Mouse (Mus musculus) liver, embryonic 15.5 days (tissue): Measurements from ENCODE around the gene Sh3bgr. TPM values are rescaled to one million over a fixed set of nuclear protein-coding genes. Genes with fewer than 3 reads are reported as not detected.

ENCODE experiments used
- ATAC-seq: fragments of 200-750 bp; cut with Nextera tagmentation; 2 replicates; pipeline ENCODE4 v1.8.0; 2017; ENCODE audit warnings: moderate number of reproducible peaks, mild to moderate bottlenecking, moderate library complexity; ENCODE audit not compliant: insufficient read depth
- H3K27ac ChIP-seq: fragments of 300-500 bp; sonication (generic); replicated peaks from 2 replicates; pipeline ENCODE4 v1.5.1; 2015; ENCODE audit warnings: mild to moderate bottlenecking, inconsistent platforms
- H3K27me3 ChIP-seq: fragments of 300-500 bp; sonication (generic); 2 replicates; pipeline ENCODE4 v1.6.1; 2015; ENCODE audit warnings: mild to moderate bottlenecking, inconsistent platforms
- H3K36me3 ChIP-seq: fragments of 300-500 bp; sonication (generic); replicated peaks from 2 replicates; pipeline ENCODE4 v1.6.1; 2015; ENCODE audit warnings: moderate library complexity, mild to moderate bottlenecking, inconsistent platforms
- H3K4me1 ChIP-seq: fragments of 300-500 bp; sonication (generic); replicated peaks from 2 replicates; pipeline ENCODE4 v1.6.1; 2015; ENCODE audit warnings: inconsistent platforms
- H3K4me2 ChIP-seq: fragments of 300-500 bp; sonication (generic); 2 replicates; pipeline ENCODE4 v1.6.1; 2015; ENCODE audit warnings: moderate library complexity, mild to moderate bottlenecking, inconsistent platforms
- H3K4me3 ChIP-seq: fragments of 300-500 bp; sonication (generic); replicated peaks from 2 replicates; pipeline ENCODE4 v1.5.1; 2015; ENCODE audit warnings: mild to moderate bottlenecking, inconsistent platforms
- H3K9ac ChIP-seq: fragments of 300-500 bp; sonication (generic); 2 replicates; pipeline ENCODE4 v1.6.1; 2015; ENCODE audit warnings: moderate library complexity, mild to moderate bottlenecking, inconsistent platforms
- H3K9me3 ChIP-seq: fragments of 300-500 bp; sonication (generic); replicated peaks from 2 replicates; pipeline ENCODE4 v1.6.1; 2016; ENCODE audit warnings: inconsistent platforms
- WGBS: fragments of 180-500 bp; shearing (Covaris S2); methylation state at CpG from one replicate; pipeline ENCODE4 v1.1.7; 2015; ENCODE audit warnings: mixed read lengths; ENCODE audit not compliant: insufficient replicate concordance; 5-methylcytosine and 5-hydroxymethylcytosine counted together
- polyA plus RNA-seq: library from polyadenylated mRNA; unstranded; fragments of >200 nt; fragmentation: Nextera tagmentation; extraction: Ambion mirVana; gene quantifications from 2 replicates; pipeline ENCODE4 v1.2.1, GENCODE M21; 2015

Sh3bgr gene
- polyA plus RNA-seq, 1 experiment from 2014 or later: 1.7 TPM

DNA sequence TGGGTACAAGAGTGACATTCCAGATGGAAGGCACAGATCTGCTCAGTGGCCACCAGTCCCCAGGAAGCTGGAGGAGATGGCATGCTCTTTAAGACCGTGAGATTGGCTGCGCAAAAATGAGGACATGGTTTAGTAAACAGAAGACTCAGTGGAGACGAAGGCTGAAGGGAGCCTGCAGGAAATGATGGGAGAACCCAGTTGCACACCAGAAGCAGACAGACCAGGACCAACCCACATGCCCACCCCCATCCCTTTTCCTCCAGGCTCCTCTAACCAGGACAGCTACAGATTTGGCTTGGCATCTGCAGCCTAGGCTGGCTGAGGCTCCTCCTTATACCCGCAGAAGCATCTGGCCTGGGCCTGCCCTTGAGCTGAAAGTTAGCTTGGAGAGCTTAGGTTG is 38.9 kb upstream of the Sh3bgr start:
- no peak for ATAC-seq
- H3K4me1 ChIP-seq: peaks cover 13% of the 10 kb centered on the region
- 86% methylated on average over 4 of the region's 4 CpGs for WGBS
- H3K27ac ChIP-seq: no peak overlapping the region
- no peak overlapping the region for H3K9ac ChIP-seq
- H3K27me3 ChIP-seq: peaks cover 7% of the 10 kb centered on the region
- 0 out of 2 replicates have a peak, but pooled peaks cover 4% of the 10 kb centered on the region for H3K36me3 ChIP-seq
- no peak overlapping the region for H3K4me2 ChIP-seq
- H3K9me3 ChIP-seq: no peaks in the 10 kb centered on the region
- no peak overlapping the region for H3K4me3 ChIP-seq

DNA sequence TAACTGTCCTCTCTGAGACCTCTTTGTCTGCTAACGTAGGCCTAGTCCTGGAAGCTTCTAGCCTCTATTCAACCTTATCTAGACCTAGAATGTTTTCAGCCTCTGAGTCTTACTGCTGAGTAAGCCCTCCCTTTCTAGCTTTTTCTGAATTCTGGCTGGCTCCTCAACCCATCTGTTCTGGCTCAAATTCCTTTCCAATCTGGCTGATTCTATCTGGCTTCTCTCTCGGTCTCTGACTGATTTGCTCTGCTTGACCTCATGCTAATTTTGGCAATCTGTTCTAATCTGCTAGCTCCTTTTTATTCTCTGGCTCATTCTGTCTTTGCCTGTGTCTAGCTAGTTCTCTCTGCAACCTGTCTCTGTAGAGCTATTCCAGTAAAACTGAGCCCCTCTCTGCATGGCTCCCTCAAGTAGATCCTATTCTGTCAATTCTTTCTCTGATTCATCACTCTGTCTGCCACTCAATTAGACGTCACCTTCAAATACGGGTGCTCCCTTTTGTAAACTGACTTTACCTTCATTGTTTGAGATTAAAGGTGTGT is 34.5 kb upstream of the Sh3bgr start:
- H3K4me1 ChIP-seq: no peaks in the 10 kb centered on the region
- no peak overlapping the region for H3K9ac ChIP-seq
- H3K4me2 ChIP-seq: no peak overlapping the region
- WGBS: 64% methylated on average over 4 of the region's 4 CpGs
- H3K27ac ChIP-seq: no peak overlapping the region
- H3K36me3 ChIP-seq: no peaks in the 10 kb centered on the region
- no peaks in the 10 kb centered on the region for H3K27me3 ChIP-seq
- no peaks in the 10 kb centered on the region for H3K9me3 ChIP-seq
- no peak for ATAC-seq
- H3K4me3 ChIP-seq: no peak overlapping the region

DNA sequence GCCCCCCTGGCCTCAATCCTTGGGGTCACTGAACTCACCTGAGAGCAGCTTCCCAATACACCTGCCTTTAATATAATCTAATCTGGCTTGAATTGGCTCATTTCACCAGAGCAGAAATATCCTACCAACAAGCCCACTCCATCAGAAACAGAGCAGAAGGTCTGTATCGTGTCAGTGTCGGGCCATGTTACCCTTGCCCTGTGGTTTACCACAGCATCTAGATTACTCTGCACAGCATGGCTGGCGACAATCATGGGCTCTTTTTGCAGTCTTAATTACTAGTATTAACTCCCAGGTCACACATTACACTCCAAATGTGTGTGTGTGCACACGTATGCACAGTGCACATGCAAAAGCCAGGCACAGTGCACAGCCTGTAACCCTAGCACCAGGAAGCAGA is 31.4 kb upstream of the Sh3bgr start:
- Histone ChIP-seq H3K9me3 (no peaks in the 10 kb centered on the region), H3K9ac (no peak overlapping the region), H3K4me3 (no peak overlapping the region), H3K27me3 (no peaks in the 10 kb centered on the region), H3K27ac (no peak overlapping the region), H3K4me1 (no peaks in the 10 kb centered on the region), H3K4me2 (no peak overlapping the region), H3K36me3 (no peaks in the 10 kb centered on the region)
- ATAC-seq: no peak
- WGBS: 30% methylated on average over 4 of the region's 4 CpGs

DNA sequence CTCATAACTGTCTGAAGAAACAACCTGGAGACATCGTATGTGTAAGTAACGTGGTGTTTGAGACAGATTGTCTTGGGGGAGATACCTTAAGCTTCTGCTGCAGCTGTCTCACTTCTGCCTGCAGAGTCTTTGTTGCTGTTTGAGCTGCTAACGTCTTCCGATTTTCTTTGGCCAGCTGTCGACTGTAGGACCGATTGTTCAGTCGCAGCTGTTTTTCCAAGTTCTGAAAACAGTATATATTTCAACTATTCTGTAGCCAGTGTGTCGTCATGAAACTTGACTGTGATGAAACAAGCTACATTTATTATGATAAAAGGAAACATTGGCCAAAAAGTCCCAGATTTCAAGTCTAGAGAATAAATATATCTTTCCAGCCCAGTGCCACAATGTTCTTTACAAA is 26.6 kb upstream of the Sh3bgr start:
- H3K4me2 ChIP-seq: no peak overlapping the region
- H3K9ac ChIP-seq: no peak overlapping the region
- H3K9me3 ChIP-seq: no peaks in the 10 kb centered on the region
- no peak for ATAC-seq
- H3K27ac ChIP-seq: no peak overlapping the region
- no peaks in the 10 kb centered on the region for H3K4me1 ChIP-seq
- H3K4me3 ChIP-seq: no peak overlapping the region
- H3K36me3 ChIP-seq: no peaks in the 10 kb centered on the region
- no peaks in the 10 kb centered on the region for H3K27me3 ChIP-seq
- WGBS: 69% methylated on average over 8 of the region's 8 CpGs

DNA sequence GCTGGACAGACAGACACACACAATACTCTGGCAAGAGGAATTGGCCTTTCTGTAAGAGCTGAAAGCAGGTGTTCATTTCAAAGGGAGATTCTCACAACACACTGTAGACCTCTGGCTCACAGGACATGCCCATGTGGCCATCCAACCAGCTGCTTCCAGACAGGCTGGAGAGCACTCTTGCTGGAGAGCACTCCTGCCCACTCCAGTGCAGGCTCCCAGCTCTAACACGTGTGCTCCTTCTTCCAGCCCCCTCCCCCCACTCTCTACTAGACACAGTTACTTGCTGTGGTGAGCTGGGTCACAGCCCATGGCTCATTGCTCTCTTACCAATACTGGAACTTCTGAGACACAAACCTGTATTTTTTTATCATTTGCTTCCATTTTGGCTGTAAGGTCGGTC is 24.9 kb upstream of the Sh3bgr start:
- H3K9me3 ChIP-seq: no peaks in the 10 kb centered on the region
- H3K4me3 ChIP-seq: no peak overlapping the region
- no peak overlapping the region for H3K4me2 ChIP-seq
- ATAC-seq: no peak
- H3K27me3 ChIP-seq: no peaks in the 10 kb centered on the region
- no peaks in the 10 kb centered on the region for H3K4me1 ChIP-seq
- no peaks in the 10 kb centered on the region for H3K36me3 ChIP-seq
- WGBS: 29% methylated on average over 2 of the region's 2 CpGs
- no peak overlapping the region for H3K27ac ChIP-seq
- no peak overlapping the region for H3K9ac ChIP-seq

DNA sequence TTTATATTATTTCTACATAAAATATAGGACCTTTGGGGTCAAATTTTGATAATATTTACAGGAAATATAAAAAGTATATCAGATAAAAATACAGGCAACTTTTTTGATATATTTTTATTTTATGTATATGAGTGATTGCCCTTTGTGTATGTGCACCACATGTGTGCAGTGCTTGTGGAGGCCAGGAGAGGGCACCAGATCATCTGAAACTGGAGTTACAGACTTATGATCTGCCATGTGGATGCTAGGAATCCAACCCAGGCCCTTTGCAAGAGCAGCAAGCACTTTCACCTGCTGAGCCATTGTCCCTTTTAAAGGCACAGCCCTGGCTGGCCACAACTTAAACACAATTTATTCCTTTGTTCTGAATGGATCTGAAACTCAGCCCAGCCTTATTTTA is 21.1 kb upstream of the Sh3bgr start:
- H3K4me1 ChIP-seq: no peaks in the 10 kb centered on the region
- ATAC-seq: no peak
- no peak overlapping the region for H3K9ac ChIP-seq
- no peak overlapping the region for H3K27ac ChIP-seq
- H3K36me3 ChIP-seq: no peaks in the 10 kb centered on the region
- H3K4me2 ChIP-seq: no peak overlapping the region
- H3K27me3 ChIP-seq: no peaks in the 10 kb centered on the region
- no peak overlapping the region for H3K4me3 ChIP-seq
- H3K9me3 ChIP-seq: no peaks in the 10 kb centered on the region

DNA sequence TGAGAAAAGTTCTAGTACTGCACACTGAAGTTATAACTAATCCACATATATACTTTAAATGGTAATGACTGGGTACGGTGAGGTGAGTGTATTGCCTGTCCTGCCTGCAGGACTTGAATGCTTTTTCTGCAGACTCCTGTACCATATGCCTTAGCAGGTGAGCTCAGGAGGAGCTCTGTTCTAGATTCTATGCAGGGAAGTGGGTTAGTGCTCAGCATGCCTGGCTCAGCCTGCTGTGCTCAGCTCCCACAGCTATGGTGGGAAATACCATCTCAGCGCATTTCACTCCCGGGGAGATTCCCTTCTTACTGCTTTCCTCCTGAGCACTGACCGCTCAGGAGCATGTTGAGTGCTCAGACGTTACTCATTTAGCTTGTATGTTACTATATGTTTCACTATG is 12.6 kb upstream of the Sh3bgr start:
- no peak overlapping the region for H3K4me2 ChIP-seq
- H3K27me3 ChIP-seq: peaks cover 27% of the 10 kb centered on the region
- peaks cover 14% of the 10 kb centered on the region for H3K4me1 ChIP-seq
- no peak overlapping the region for H3K9ac ChIP-seq
- no peaks in the 10 kb centered on the region for H3K9me3 ChIP-seq
- no peaks in the 10 kb centered on the region for H3K36me3 ChIP-seq
- no peak overlapping the region for H3K27ac ChIP-seq
- ATAC-seq: no peak
- 71% methylated on average over 5 of the region's 5 CpGs for WGBS
- no peak overlapping the region for H3K4me3 ChIP-seq

DNA sequence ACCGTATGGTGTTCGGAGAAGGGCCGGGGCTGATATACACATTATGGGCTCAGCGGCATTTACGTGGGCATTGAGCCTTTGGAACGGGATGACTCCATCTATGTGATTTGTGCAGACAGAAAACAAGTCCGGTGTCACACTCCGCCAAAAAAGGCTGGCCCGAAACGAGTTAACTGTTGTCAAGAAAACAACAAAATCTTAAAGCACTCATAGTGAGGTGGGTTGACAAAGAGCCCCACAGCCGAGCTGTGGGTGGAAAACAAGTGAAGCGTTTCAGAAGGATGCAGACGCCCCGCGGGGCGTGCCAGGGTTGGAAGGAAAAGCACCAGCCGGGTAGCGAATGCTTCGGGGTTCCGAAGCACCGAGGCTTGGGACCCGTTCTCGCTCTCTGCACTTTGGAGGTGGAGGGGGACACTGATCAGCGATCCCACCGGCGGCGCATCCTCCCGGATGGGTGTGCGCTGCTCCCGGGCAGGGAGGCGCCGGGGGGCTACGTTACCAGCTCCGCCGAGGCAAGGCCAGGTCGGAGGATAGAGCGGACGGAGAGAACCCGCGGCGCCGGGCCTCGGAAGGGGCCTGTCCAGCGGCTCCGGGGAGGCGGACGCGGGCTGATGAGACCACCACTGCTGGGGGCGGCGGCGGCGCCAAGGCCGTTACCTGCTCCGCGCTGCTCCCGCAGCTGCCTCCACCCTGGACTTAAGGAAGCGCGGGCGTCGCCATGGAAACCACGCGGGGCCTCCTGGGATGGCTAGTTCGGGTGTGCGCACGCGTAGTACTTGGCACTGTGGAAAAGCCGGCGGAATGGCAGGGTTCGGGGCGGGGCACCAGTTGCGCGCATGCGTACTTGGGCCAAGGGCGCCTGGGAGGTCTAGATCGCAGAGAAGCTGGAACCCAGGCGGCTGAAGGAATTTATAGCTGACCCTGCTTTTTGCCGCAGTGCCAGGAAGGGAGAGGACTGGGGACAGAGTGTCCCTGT is 8.4 kb upstream of the Sh3bgr start, which contains the start of gene Lca5l:
Gene Lca5l, minus strand, starts transcription at position 741 of the 976 bp plus-strand sequence.
- Histone ChIP-seq H3K27ac (no peak within 1 kb of the TSS), H3K36me3 (no peaks in the 10 kb centered on the region), H3K9ac (peak within 1 kb of the TSS; percentile 65), H3K4me1 (peaks cover 14% of the 10 kb centered on the region), H3K27me3 (peaks cover 27% of the 10 kb centered on the region), H3K4me2 (peak within 1 kb of the TSS; percentile 97), H3K4me3 (peak within 1 kb of the TSS; percentile 72), H3K9me3 (no peaks in the 10 kb centered on the region)
- peak; percentile 96 for ATAC-seq
- 2% methylated on average over 77 of the region's 77 CpGs for WGBS

DNA sequence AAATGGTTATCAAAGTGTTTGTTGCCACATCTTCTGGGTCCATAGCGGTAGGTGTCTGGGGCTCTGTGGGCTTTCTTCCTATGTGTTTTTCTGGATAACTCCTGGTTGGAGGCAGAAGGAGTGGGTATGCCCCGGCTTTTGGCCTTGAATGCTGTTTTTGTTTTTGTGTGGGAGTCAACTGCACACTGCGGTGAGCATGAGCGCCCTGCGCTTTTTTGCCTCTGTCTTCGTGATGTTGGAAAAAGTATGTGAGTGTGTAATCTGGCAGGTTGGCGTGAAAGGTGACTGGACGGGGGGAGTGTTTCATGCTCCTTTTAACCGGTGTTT is 415 bp downstream of the Sh3bgr start:
- H3K27me3 ChIP-seq: peaks cover 8% of the 10 kb centered on the region
- no peaks in the 10 kb centered on the region for H3K4me1 ChIP-seq
- no peak overlapping the region for H3K4me3 ChIP-seq
- H3K27ac ChIP-seq: no peak overlapping the region
- H3K36me3 ChIP-seq: no peaks in the 10 kb centered on the region
- no peak overlapping the region for H3K9ac ChIP-seq
- 50% methylated on average over 9 of the region's 9 CpGs for WGBS
- ATAC-seq: no peak
- no peaks in the 10 kb centered on the region for H3K9me3 ChIP-seq
- H3K4me2 ChIP-seq: peak overlapping the region; percentile 45

DNA sequence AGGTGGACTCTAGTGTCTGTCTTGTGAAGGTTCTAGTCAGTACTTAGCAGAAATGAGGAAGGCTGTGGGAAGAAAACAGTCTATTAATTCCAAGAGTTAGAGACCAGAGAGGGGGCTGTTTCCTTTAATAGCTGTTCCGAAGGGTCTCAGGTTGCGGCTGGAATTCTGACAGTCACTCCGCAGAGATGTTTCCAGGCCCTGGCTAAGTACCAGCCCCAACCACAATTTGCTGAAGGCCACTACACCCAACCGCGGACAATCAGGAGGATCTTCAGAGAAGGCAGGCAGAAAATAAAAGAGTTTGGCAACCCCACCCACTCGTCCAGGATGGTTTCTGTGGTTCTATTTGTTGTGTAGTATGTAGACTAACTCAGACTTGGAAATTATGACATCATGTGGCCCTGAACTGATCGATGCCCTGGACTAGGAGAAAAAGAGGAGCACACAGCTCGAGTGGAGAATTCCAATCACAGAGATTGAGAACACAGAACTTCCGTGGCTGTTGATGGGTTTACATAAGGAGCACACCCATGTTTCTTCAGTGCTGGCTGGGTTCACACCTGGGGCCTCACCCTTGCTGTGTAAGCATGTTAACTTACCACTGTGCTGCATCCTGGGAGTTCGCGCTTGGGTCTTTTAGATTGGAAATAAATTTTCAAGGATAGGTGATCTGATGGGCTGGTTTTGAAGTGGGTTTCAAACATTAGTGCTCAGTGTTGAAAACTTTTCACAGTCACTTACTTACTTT is 1.4 kb downstream of the Sh3bgr start:
- ATAC-seq: no peak
- no peak overlapping the region for H3K4me2 ChIP-seq

DNA sequence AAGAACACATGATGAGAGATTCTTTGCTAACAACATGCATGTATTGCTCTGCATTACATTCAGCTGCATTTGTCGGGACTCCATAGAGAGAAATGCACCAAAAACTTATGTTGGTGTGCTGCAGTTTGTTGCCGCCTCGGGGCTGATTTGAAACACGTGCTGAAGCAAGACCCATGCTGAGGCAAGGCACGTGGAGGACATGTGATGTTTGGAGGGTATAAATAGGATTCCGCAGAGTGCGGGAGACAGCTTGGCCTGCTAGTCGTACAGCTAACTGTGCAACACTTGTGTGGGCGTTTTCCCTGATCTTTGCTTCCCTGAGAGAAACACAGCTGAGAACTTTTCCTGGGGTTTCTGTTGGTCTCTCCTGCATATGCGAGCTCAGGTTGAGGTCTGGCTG is 9.5 kb downstream of the Sh3bgr start:
- H3K9ac ChIP-seq: no peak overlapping the region
- H3K27ac ChIP-seq: no peak overlapping the region
- H3K4me3 ChIP-seq: no peak overlapping the region
- no peaks in the 10 kb centered on the region for H3K9me3 ChIP-seq
- 69% methylated on average over 10 of the region's 10 CpGs for WGBS
- no peaks in the 10 kb centered on the region for H3K36me3 ChIP-seq
- ATAC-seq: no peak
- H3K27me3 ChIP-seq: no peaks in the 10 kb centered on the region
- H3K4me2 ChIP-seq: no peak overlapping the region
- H3K4me1 ChIP-seq: no peaks in the 10 kb centered on the region

More for the DNA sequence above, 1.4 kb downstream of the Sh3bgr start:
- H3K4me1 ChIP-seq: no peaks in the 10 kb centered on the region
- no peak overlapping the region for H3K27ac ChIP-seq
- H3K9ac ChIP-seq: no peak overlapping the region
- WGBS: 56% methylated on average over 11 of the region's 11 CpGs
- no peaks in the 10 kb centered on the region for H3K36me3 ChIP-seq
- H3K4me3 ChIP-seq: no peak overlapping the region
- H3K27me3 ChIP-seq: peaks cover 8% of the 10 kb centered on the region
- no peaks in the 10 kb centered on the region for H3K9me3 ChIP-seq
